Mouse (Mus musculus) neural tube, embryonic 10.5 days (tissue): Measurements from ENCODE around the gene Lrif1.
"Not testable (repeated sequence)": the region's sequence is repeated elsewhere in the genome, so short reads cannot be mapped to it uniquely, and the experiment has no call there.

ENCODE experiments used
- DNase-seq: peaks from one replicate; pipeline ENCODE4 v3.0.0-alpha.2; 2017; ENCODE audit warnings: low spot score; ENCODE audit errors: extremely low spot score

Lrif1 gene

DNA sequence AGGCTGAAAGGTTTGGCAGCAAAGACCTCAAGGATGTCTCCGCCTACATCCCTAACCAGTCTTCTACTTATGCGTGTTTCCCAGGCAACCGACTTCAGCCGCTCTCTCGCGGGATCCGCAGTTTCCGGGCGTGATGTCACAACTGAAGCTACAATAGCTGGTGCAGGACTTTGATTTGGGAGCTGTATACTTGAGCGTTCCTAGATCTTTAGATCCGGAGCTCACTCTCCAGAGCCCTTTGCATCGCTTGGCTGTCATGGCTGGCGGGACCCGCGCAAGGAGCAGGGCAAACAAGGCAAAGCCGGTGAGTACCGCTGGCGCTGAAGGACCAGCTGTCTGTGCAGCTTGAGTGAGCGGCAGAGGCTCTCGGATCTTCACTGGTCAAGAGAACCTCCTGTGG is at the start of gene Lrif1:
TSS of gene Lrif1 (plus strand) at position 158 of the 400 bp plus-strand sequence.
- peak; percentile 78 for DNase-seq

DNA sequence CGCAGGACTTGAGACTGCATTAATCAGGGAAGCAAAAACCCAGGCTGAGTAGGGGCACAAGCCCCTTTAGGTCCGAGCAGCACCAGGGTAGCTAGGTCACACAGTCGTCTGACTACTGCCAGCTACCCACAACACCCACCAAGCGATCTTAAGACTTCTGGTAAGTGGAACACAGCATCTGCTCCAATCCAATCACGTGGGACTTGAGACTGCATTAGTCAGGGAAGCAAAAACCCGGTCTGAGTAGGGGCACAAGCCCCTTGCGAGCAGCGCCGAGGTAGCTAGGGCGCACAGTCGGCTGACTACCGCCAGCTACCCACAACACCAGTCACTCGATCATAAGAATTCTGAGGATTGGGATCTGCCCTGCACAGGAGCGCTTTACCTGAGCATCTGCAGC is 12.0 kb upstream of the Lrif1 start:
- DNase-seq, result not testable (repeated sequence)

DNA sequence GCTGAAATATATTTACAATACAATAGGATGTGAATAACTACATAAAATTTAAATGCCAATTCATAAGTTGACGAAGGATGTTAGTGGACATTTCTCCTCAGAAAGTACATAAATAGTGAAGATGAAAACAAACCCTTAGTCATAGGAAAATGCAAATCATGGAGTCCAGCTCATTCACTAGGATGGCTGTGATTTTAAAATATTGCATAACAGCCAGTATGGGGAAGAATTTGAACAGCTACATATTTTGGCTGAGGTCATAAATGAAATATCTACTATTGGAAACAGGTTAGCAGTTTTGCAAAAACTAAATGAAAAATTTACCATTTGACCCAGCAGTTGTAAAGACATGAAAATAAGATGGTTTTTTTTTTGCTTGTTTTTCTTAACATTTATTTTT is 594 bp downstream of the Lrif1 start:
- DNase-seq, result no peak

DNA sequence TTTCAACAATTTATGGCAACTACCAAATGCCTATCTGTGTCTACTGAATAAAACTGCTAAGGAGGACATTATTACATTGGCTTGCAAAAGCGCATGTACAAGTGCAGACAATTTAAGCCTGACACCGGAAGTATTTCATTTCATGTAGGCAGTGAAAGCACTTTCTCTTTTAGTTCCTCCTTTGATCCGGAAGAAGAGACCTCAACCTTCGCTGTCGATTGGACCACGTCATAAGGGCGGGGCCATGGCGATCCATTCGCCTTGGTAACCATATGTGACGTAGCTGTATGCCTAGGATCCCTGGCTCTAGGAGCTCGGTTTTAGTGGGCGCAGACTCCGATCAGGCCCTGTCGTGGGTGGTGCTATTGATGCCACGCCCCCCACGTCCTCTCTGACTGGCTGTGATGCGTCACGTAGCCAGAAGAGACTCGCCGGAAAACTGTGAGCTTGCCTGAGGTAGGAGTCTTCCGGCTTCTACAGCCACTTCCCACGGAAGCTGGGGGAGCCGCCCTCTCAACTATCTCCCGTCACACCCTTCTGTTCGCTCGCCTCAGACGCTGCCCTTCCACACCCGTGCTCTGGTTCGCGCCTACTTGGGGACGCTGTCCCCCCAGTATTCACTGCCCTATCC is 36.7 kb downstream of the Lrif1 start:
- DNase-seq, result peak; percentile 87

DNA sequence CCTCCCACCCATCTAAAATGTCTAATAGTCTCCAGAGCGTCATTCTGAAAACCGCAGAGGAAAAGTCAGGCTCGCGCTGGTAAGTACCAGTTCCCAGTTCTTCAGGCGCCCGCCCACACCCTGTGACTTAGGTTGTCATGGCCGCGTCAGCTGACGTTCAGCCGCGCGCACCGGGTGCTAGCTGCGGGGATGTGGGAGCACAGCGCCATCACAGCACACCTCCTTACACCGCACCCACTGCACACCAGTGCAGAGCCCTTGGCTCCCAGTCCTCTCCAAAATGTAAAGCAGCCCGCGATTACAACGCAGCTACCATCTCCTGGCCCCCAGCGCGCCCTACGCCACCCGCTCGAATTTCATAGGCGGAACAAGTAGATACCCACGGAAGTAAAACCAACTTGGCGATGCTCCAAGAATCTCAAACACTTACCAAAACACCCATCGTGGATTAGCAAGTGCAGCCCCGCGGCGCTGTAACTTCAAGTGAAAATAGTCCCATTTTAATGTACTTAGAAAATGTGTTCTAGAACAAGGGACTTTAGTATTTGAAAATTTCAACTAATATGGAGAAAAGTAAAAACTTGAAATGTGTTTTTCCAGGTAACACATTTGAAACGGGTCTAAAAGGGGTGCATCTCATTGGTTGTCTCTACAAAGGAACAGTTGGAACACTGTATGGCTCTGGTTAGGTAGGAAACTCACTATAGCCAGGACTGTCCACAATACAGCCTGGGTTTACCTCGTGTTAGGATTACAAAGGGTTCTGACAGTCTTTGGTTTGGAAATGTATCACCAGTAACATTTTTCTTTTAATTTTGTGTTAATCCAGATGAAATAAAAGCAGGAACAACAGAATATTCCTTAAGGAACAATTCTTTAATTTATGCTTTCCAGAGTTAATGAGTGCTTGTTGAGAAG is 37.5 kb downstream of the Lrif1 start:
- peak; percentile 82 for DNase-seq

DNA sequence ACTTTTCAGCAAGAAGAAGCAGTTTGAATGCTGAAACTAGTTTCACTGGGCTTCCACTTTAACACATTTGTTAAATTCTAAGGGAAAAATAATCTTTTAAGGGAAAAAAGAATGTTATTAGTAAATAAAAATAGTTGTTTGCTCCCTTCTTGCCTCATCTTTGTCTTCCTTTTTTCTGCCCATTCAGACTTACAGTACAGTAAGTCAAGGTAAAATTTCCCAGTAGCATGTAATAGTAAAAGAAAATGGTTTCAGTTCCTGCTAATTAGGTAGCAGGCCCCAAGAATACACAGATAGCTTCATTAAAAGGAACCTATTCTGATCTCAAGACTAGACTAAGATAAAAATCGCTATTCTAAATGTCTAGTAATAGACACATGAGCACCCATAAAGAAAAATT is 71.1 kb downstream of the Lrif1 start:
- no peak for DNase-seq

DNA sequence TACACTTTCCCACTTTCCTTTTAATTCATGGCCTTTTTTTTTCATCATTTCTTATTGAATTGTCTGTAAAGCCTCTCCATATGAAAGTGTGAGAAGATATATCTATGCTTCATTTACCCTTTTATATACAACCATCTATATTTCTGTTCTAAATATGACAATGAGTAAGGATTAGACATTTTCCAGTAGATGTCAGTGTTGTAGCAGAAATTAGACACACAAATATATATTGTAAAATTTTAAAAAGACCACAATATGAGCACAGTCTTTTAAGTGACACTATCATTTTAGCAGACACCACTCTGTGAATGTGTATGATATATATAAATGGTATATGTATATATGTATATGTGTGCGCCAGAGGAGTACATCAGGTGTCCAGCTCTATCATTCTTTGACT is 87.0 kb downstream of the Lrif1 start:
- no peak for DNase-seq

DNA sequence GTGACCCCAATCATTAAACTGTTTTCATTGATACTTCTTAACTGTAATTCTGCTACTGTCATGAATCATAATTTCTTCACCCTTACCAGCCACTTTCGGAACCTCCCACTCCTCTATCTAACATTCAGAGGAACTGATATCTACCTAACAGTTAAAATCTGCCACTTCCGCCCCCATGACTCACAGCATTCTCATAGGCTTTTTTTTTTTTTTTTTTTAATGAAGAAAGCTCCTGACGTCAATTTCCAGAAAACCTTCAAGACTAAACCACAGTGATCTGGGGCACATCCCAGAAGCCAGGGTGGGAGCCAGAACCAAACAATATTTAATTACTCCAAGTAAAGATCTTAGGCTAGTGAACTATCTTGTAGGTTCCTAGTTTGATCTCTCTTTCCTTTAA is 100.3 kb downstream of the Lrif1 start:
- no peak for DNase-seq
